24 mouse cellular contexts compared by ENCODE assay signal in genomic region chr11:116552194-116552593, GRCm38 (mm10). TPM values are rescaled to one million over a fixed set of nuclear protein-coding genes. Genes with fewer than 3 reads are reported as not detected.
"Had no signal": no experiment of that assay in that cellular context is flagged by ENCODE, and none has a peak within 500 bp of the region (broad histone marks: within the 10 kb centered on the region; RNA-seq: fewer than 3 reads in every experiment).

No protein-coding gene starts in this region.

- ATAC-seq: intestine, postnatal 0 days; midbrain, embryonic 15.5 days had no signal

- H3K27me3 ChIP-seq: kidney, embryonic 15.5 days; limb, embryonic 13.5 days; midbrain, embryonic 12.5 days; midbrain, embryonic 15.5 days; neural tube, embryonic 12.5 days; neural tube, embryonic 15.5 days had no signal

- H3K36me3 ChIP-seq: midbrain, embryonic 15.5 days had no signal

- DNase-seq: kidney, adult 8-10 months; kidney, postnatal 10 days; kidney, postnatal 36 days; layer of hippocampus, postnatal 36 days; lung, adult 2 months; thymus, adult 2 months; thymus, postnatal 14 days; thymus, postnatal 4 days had no signal

- H3K4me3 ChIP-seq: kidney, embryonic 15.5 days; limb, embryonic 10.5 days; limb, embryonic 13.5 days; midbrain, embryonic 12.5 days; midbrain, embryonic 15.5 days; neural tube, embryonic 12.5 days; neural tube, embryonic 15.5 days had no signal

- H3K4me2 ChIP-seq: kidney, embryonic 15.5 days; limb, embryonic 13.5 days; midbrain, embryonic 12.5 days; midbrain, embryonic 15.5 days; neural tube, embryonic 12.5 days; neural tube, embryonic 15.5 days had no signal

- H3K27ac ChIP-seq: kidney, embryonic 15.5 days; limb, embryonic 10.5 days; limb, embryonic 13.5 days; macrophage; midbrain, embryonic 12.5 days; midbrain, embryonic 15.5 days; neural tube, embryonic 12.5 days; neural tube, embryonic 15.5 days had no signal

- H3K9me3 ChIP-seq: kidney, embryonic 15.5 days; limb, embryonic 10.5 days; limb, embryonic 13.5 days; midbrain, embryonic 12.5 days; midbrain, embryonic 15.5 days; neural tube, embryonic 12.5 days; neural tube, embryonic 15.5 days had no signal

- H3K9ac ChIP-seq: kidney, embryonic 15.5 days; limb, embryonic 13.5 days; midbrain, embryonic 12.5 days; midbrain, embryonic 15.5 days; neural tube, embryonic 12.5 days; neural tube, embryonic 15.5 days had no signal

RNA-seq across cellular contexts. Expression of gene Aanat, which starts 34.0 kb away (rescaled TPM):
- total RNA-seq: liver, adult 2 months; megakaryocyte, adult 5-6 weeks had no signal
- polyA plus RNA-seq: intestine, embryonic 14.5 days; intestine, postnatal 0 days; kidney, embryonic 15.5 days; limb, embryonic 10.5 days; limb, embryonic 13.5 days; liver, adult 2 months; lung, adult 2 months; lung, embryonic 16.5 days; macrophage; neural tube, embryonic 12.5 days; small intestine, adult 2 months; spleen, adult 2 months; stomach, embryonic 16.5 days; thymus, adult 2 months had no signal
